Mouse (Mus musculus): ENCODE measurements at regions not wholly inside any gene's neighbourhood (a gene's known extent, or its start where the extent isn't known, plus 50 kb on each side); places are given as distances from the start of the nearest gene placed in this dataset.

DNA sequence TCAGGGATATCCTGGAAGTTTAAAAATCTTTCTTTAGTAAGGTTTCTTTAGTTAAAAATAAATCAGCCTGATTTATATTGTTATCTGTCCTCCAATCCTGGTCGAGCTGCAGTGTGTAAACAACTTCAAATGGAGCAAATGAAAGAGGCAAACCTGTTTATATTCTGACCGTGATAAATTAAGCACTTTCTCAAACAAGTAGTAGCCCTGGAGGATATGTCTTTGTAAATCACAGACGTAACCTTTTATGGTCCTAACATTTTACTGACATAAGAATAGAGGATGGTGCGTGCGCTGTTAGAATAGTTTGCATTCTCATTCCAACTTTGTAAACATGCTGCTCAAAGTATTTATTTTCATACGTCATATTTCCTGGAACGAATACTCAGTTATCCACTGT lies 113.3 kb upstream of the Itga4 start:
- TF ChIP-seq CTCF (IDR thresholded peaks at IDR 0.05; ENCODE audit: low read depth, low read length) (no peak), POLR2A (IDR thresholded peaks at IDR 0.05; ENCODE audit: extremely low read depth, insufficient read depth, low read length) (no peak)
